Mouse (Mus musculus): ENCODE data around the gene Olfr1484. TPM values are rescaled to one million over a fixed set of nuclear protein-coding genes. Genes with fewer than 3 reads are reported as not detected.

The Olfr1484 gene
- not detected in 2 replicates for polyA plus RNA-seq (2012)

GRCm38 (mm10) chr19:13583211-13583610 is at the start of gene Olfr1484:
Gene Olfr1484, plus strand, starts transcription at chr19:13583511.

GRCm38 (mm10) chr19:13617075-13617474 is 33.8 kb downstream of the Olfr1484 start, which contains the start of gene Olfr1487:
Gene Olfr1487, plus strand, starts transcription at chr19:13617375.

GRCm38 (mm10) chr19:13631321-13631720 is 48.0 kb downstream of the Olfr1484 start, which contains the start of gene Olfr1489:
Gene Olfr1489, plus strand, starts transcription at chr19:13631621.

Other genes starting within 250 kb of the Olfr1484 start
- gene Olfr1466, start 244.6 kb upstream of the Olfr1484 start, polyA plus RNA-seq (2012) = not detected in 2 replicates
- 0.04 and 0.11 TPM in 2 replicates for gene Olfr1467, start 221.3 kb upstream of the Olfr1484 start, polyA plus RNA-seq (2012)
- gene Olfr1469, start 175.7 kb upstream of the Olfr1484 start, polyA plus RNA-seq (2012) = not detected in 2 replicates
- not detected in 2 replicates for gene Olfr1471, start 140.1 kb upstream of the Olfr1484 start, polyA plus RNA-seq (2012)
- not detected in 2 replicates for gene Olfr1472, start 127.4 kb upstream of the Olfr1484 start, polyA plus RNA-seq (2012)
- not detected in 2 replicates for gene Olfr1474, start 113.9 kb upstream of the Olfr1484 start, polyA plus RNA-seq (2012)
- not detected in 2 replicates for gene Olfr1475, start 103.3 kb upstream of the Olfr1484 start, polyA plus RNA-seq (2012)
- 0.03 TPM in 1 of 2 replicates, not detected in the other for gene Olfr1477, start 83.0 kb upstream of the Olfr1484 start, polyA plus RNA-seq (2012)
- not detected in 2 replicates for gene Olfr1480, start 55.6 kb upstream of the Olfr1484 start, polyA plus RNA-seq (2012)
- not detected in 2 replicates for gene Olfr1487, start 33.9 kb downstream of the Olfr1484 start, polyA plus RNA-seq (2012)
- 0.01 TPM in 1 of 2 replicates, not detected in the other for gene Olfr1489, start 48.1 kb downstream of the Olfr1484 start, polyA plus RNA-seq (2012)
- gene Olfr1490, start 67.6 kb downstream of the Olfr1484 start, polyA plus RNA-seq (2012) = not detected in 2 replicates
- gene Olfr1491, start 113.8 kb downstream of the Olfr1484 start, polyA plus RNA-seq (2012) = not detected in 2 replicates
- not detected in 2 replicates for gene Olfr1493-ps1, start 139.8 kb downstream of the Olfr1484 start, polyA plus RNA-seq (2012)
- not detected in 2 replicates for gene Olfr1494, start 156.2 kb downstream of the Olfr1484 start, polyA plus RNA-seq (2012)
- gene Olfr1495, start 181.1 kb downstream of the Olfr1484 start, polyA plus RNA-seq (2012) = not detected in 2 replicates
- not detected in 2 replicates for gene Olfr1496, start 194.4 kb downstream of the Olfr1484 start, polyA plus RNA-seq (2012)
- not detected in 2 replicates for gene Olfr1497, start 214.7 kb downstream of the Olfr1484 start, polyA plus RNA-seq (2012)
- not detected in 2 replicates for gene Olfr1499, start 235.9 kb downstream of the Olfr1484 start, polyA plus RNA-seq (2012)
- gene Olfr1500, start 247.0 kb downstream of the Olfr1484 start, polyA plus RNA-seq (2012) = not detected in 2 replicates